Mouse (Mus musculus) heart, embryonic 12.5 days (tissue): ENCODE measurements around the gene Homez. TPM values are rescaled to one million over a fixed set of nuclear protein-coding genes. Genes with fewer than 3 reads are reported as not detected.
A peak's percentile ranks its signal among the peaks of the same experiment; 100 is the strongest.

Experiments used
- ATAC-seq: fragments of 200-750 bp; cut with Nextera tagmentation; 2 replicates; pipeline ENCODE4 v1.8.0; 2017; ENCODE audit warnings: moderate TSS enrichment, moderate library complexity; ENCODE audit not compliant: insufficient number of reproducible peaks, low FRiP score
- H3K27ac ChIP-seq: fragments of 300-500 bp; sonication (generic); 2 replicates; pipeline ENCODE4 v1.5.1; 2016; ENCODE audit warnings: mild to moderate bottlenecking, moderate library complexity; ENCODE audit not compliant: poor library complexity, severe bottlenecking
- H3K27me3 ChIP-seq: fragments of 300-500 bp; sonication (generic); replicated peaks from 2 replicates; pipeline ENCODE4 v1.6.1; 2016; ENCODE audit warnings: mild to moderate bottlenecking, moderate library complexity
- H3K36me3 ChIP-seq: fragments of 300-500 bp; sonication (generic); 2 replicates; pipeline ENCODE4 v1.6.1; 2016; ENCODE audit warnings: mild to moderate bottlenecking, moderate library complexity
- H3K4me1 ChIP-seq: fragments of 300-500 bp; sonication (generic); replicated peaks from 2 replicates; pipeline ENCODE4 v1.6.1; 2016; ENCODE audit warnings: mild to moderate bottlenecking
- H3K4me2 ChIP-seq: fragments of 300-500 bp; sonication (generic); 2 replicates; pipeline ENCODE4 v1.6.1; 2016; ENCODE audit warnings: mild to moderate bottlenecking, moderate library complexity
- H3K4me3 ChIP-seq: fragments of 300-500 bp; sonication (generic); 2 replicates; pipeline ENCODE4 v1.5.1; 2016; ENCODE audit warnings: mild to moderate bottlenecking
- H3K9ac ChIP-seq: fragments of 300-500 bp; sonication (generic); 2 replicates; pipeline ENCODE4 v1.6.1; 2016; ENCODE audit warnings: mild to moderate bottlenecking, moderate library complexity
- H3K9me3 ChIP-seq: fragments of 300-500 bp; sonication (generic); replicated peaks from 2 replicates; pipeline ENCODE4 v1.6.1; 2016; ENCODE audit warnings: mild to moderate bottlenecking, moderate library complexity
- WGBS: fragments of 180-500 bp; shearing (Covaris S2); methylation state at CpG from one replicate; pipeline ENCODE4 v1.1.7; 2016; 5-methylcytosine and 5-hydroxymethylcytosine counted together
- polyA plus RNA-seq: library from polyadenylated mRNA; unstranded; fragments of >200 nt; fragmentation: Nextera tagmentation; extraction: Ambion mirVana; gene quantifications from 2 replicates; pipeline ENCODE4 v1.2.1, GENCODE M21; 2016

The Homez gene
- polyA plus RNA-seq, 1 experiment from 2014 or later, result 10.4 TPM

GRCm38 (mm10) chr14:54868026-54868425 lies 2.7 kb downstream of the Homez start:
- WGBS, result 80% methylated on average over 4 of the region's 4 CpGs

GRCm38 (mm10) chr14:54866936-54867335 lies 3.8 kb downstream of the Homez start:
- Histone ChIP-seq H3K4me1 (peaks cover 3% of the 10 kb centered on the region), H3K27me3 (no peaks in the 10 kb centered on the region), H3K9me3 (no peaks in the 10 kb centered on the region), H3K27ac (no peak overlapping the region), H3K36me3 (no peaks in the 10 kb centered on the region), H3K4me2 (no peak overlapping the region), H3K9ac (no peak overlapping the region), H3K4me3 (no peak overlapping the region)
- ATAC-seq, result no peak
- 44% methylated on average over 5 of the region's 5 CpGs for WGBS

More at GRCm38 (mm10) chr14:54868026-54868425, 2.7 kb downstream of the Homez start:
- H3K4me2 ChIP-seq, result no peak overlapping the region
- H3K4me1 ChIP-seq, result peaks cover 3% of the 10 kb centered on the region
- ATAC-seq, result no peak
- H3K27ac ChIP-seq, result no peak overlapping the region
- H3K9ac ChIP-seq, result no peak overlapping the region
- no peaks in the 10 kb centered on the region for H3K36me3 ChIP-seq
- H3K9me3 ChIP-seq, result no peaks in the 10 kb centered on the region
- no peak overlapping the region for H3K4me3 ChIP-seq
- H3K27me3 ChIP-seq, result no peaks in the 10 kb centered on the region

GRCm38 (mm10) chr14:54866268-54866667 lies 4.5 kb downstream of the Homez start:
- Histone ChIP-seq H3K4me2 (no peak overlapping the region), H3K4me1 (peaks cover 3% of the 10 kb centered on the region), H3K4me3 (no peak overlapping the region), H3K27ac (no peak overlapping the region), H3K9ac (no peak overlapping the region), H3K9me3 (no peaks in the 10 kb centered on the region), H3K27me3 (no peaks in the 10 kb centered on the region), H3K36me3 (no peaks in the 10 kb centered on the region)
- no peak for ATAC-seq
- WGBS, result 71% methylated on average over 3 of the region's 3 CpGs

- no peak for ATAC-seq
- Histone ChIP-seq H3K27ac (no peak overlapping the region), H3K4me3 (no peak overlapping the region), H3K9me3 (no peaks in the 10 kb centered on the region), H3K9ac (no peak overlapping the region), H3K36me3 (no peaks in the 10 kb centered on the region), H3K27me3 (no peaks in the 10 kb centered on the region), H3K4me1 (peaks cover 3% of the 10 kb centered on the region), H3K4me2 (no peak overlapping the region)
- WGBS, result 75% methylated on average over 5 of the region's 5 CpGs
These were observed 5.1 kb downstream of the Homez start for GRCm38 (mm10) chr14:54865626-54866025.

GRCm38 (mm10) chr14:54864313-54865036 lies 6.3 kb downstream of the Homez start:
- no peak for ATAC-seq
- WGBS, result 14% methylated on average over 21 of the region's 21 CpGs
- H3K27ac ChIP-seq, result peak overlapping the region; percentile 76; the same call in 1 of the 2 replicates
- peak overlapping the region; percentile 72 for H3K4me2 ChIP-seq
- H3K4me1 ChIP-seq, result peaks cover 3% of the 10 kb centered on the region
- H3K4me3 ChIP-seq, result peak overlapping the region; percentile 99
- H3K9me3 ChIP-seq, result no peaks in the 10 kb centered on the region
- H3K36me3 ChIP-seq, result no peaks in the 10 kb centered on the region
- H3K9ac ChIP-seq, result peak overlapping the region; percentile 97
- no peaks in the 10 kb centered on the region for H3K27me3 ChIP-seq

- H3K27ac ChIP-seq, result peak overlapping the region; percentile 76
- H3K27me3 ChIP-seq, result no peaks in the 10 kb centered on the region
- peak overlapping the region; percentile 72 for H3K4me2 ChIP-seq
- WGBS, result under 1% methylated on average over 50 of the region's 56 CpGs
- peak overlapping the region; percentile 97 for H3K9ac ChIP-seq
- H3K9me3 ChIP-seq, result no peaks in the 10 kb centered on the region
- peak; percentile 100 for ATAC-seq
- H3K4me1 ChIP-seq, result peaks cover 3% of the 10 kb centered on the region
- no peaks in the 10 kb centered on the region for H3K36me3 ChIP-seq
- peak overlapping the region; percentile 99 for H3K4me3 ChIP-seq
These were observed 7.1 kb downstream of the Homez start for GRCm38 (mm10) chr14:54863501-54864312.

GRCm38 (mm10) chr14:54860511-54860910 lies 10.2 kb downstream of the Homez start:
- Histone ChIP-seq H3K27me3 (no peaks in the 10 kb centered on the region), H3K9ac (no peak overlapping the region), H3K4me2 (no peak overlapping the region), H3K4me1 (peaks cover 3% of the 10 kb centered on the region), H3K36me3 (peaks cover 24% of the 10 kb centered on the region), H3K27ac (no peak overlapping the region), H3K4me3 (no peak overlapping the region), H3K9me3 (no peaks in the 10 kb centered on the region)
- WGBS, result 49% methylated on average over 2 of the region's 2 CpGs
- no peak for ATAC-seq

- H3K36me3 ChIP-seq, result peaks cover 34% of the 10 kb centered on the region
- H3K27me3 ChIP-seq, result no peaks in the 10 kb centered on the region
- no peaks in the 10 kb centered on the region for H3K9me3 ChIP-seq
- H3K9ac ChIP-seq, result no peak overlapping the region
- H3K4me2 ChIP-seq, result no peak overlapping the region
- no peak overlapping the region for H3K27ac ChIP-seq
- H3K4me3 ChIP-seq, result no peak overlapping the region
- ATAC-seq, result no peak
- H3K4me1 ChIP-seq, result no peaks in the 10 kb centered on the region
- WGBS, result 84% methylated on average over 9 of the region's 9 CpGs
These were observed 12.9 kb downstream of the Homez start for GRCm38 (mm10) chr14:54857891-54858290.

GRCm38 (mm10) chr14:54856703-54857102 lies 14.1 kb downstream of the Homez start:
- no peak overlapping the region for H3K9ac ChIP-seq
- no peaks in the 10 kb centered on the region for H3K4me1 ChIP-seq
- 72% methylated on average over 7 of the region's 7 CpGs for WGBS
- H3K27ac ChIP-seq, result no peak overlapping the region
- H3K27me3 ChIP-seq, result no peaks in the 10 kb centered on the region
- H3K4me3 ChIP-seq, result no peak overlapping the region
- H3K4me2 ChIP-seq, result no peak overlapping the region
- peaks cover 34% of the 10 kb centered on the region for H3K36me3 ChIP-seq
- ATAC-seq, result no peak
- H3K9me3 ChIP-seq, result no peaks in the 10 kb centered on the region

GRCm38 (mm10) chr14:54855726-54856125 lies 15.0 kb downstream of the Homez start:
- 90% methylated on average over 3 of the region's 3 CpGs for WGBS
- ATAC-seq, result no peak
- Histone ChIP-seq H3K36me3 (peaks cover 34% of the 10 kb centered on the region), H3K9me3 (no peaks in the 10 kb centered on the region), H3K4me2 (no peak overlapping the region), H3K4me1 (no peaks in the 10 kb centered on the region), H3K27ac (no peak overlapping the region), H3K4me3 (no peak overlapping the region), H3K27me3 (no peaks in the 10 kb centered on the region), H3K9ac (no peak overlapping the region)

- H3K27ac ChIP-seq, result no peak overlapping the region
- H3K4me2 ChIP-seq, result no peak overlapping the region
- H3K4me3 ChIP-seq, result no peak overlapping the region
- no peaks in the 10 kb centered on the region for H3K4me1 ChIP-seq
- WGBS, result 3% methylated on average over 4 of the region's 4 CpGs
- no peaks in the 10 kb centered on the region for H3K9me3 ChIP-seq
- H3K27me3 ChIP-seq, result peaks cover 3% of the 10 kb centered on the region; the same call in 1 of the 2 replicates
- no peaks in the 10 kb centered on the region for H3K36me3 ChIP-seq
- H3K9ac ChIP-seq, result no peak overlapping the region
- ATAC-seq, result no peak
These were observed 27.3 kb downstream of the Homez start for GRCm38 (mm10) chr14:54843461-54843860.
